Mouse (Mus musculus) urinary bladder, postnatal 0 days (tissue): ENCODE measurements around the gene Gm16451. TPM values are rescaled to one million over a fixed set of nuclear protein-coding genes. Genes with fewer than 3 reads are reported as not detected.

Experiments
- polyA plus RNA-seq: library from polyadenylated mRNA; unstranded; fragments of >200 nt; fragmentation: Nextera tagmentation; extraction: Ambion mirVana; gene quantifications from 2 replicates; pipeline ENCODE4 v1.2.1, GENCODE M21; 2015

The Gm16451 gene
- not detected in 2 replicates for polyA plus RNA-seq

GRCm38 (mm10) chr7:22118145-22118544, at the start of gene Gm16451:
Gene Gm16451, minus strand, starts transcription at chr7:22118245.

GRCm38 (mm10) chr7:22163935-22164334, 45.9 kb upstream of the Gm16451 start, which contains the start of gene Vmn1r142:
Gene Vmn1r142, minus strand, starts transcription at chr7:22164035.

GRCm38 (mm10) chr7:22134641-22135040, 16.6 kb upstream of the Gm16451 start, which contains the start of gene Gm10666:
Gene Gm10666, minus strand, starts transcription at chr7:22134741.

GRCm38 (mm10) chr7:22068757-22069156, 49.3 kb downstream of the Gm16451 start, which contains the start of gene Vmn1r139:
Gene Vmn1r139, plus strand, starts transcription at chr7:22069057.

Other genes with a start within 250 kb of the Gm16451 start
- gene Gm5891, start 197.0 kb downstream of the Gm16451 start, polyA plus RNA-seq = not detected in 2 replicates
- gene Vmn1r137, start 123.7 kb downstream of the Gm16451 start, polyA plus RNA-seq = not detected in 2 replicates
- not detected in 2 replicates for gene Vmn1r138, start 89.3 kb downstream of the Gm16451 start, polyA plus RNA-seq
- gene Gm6176, start 61.9 kb downstream of the Gm16451 start, polyA plus RNA-seq = not detected in 2 replicates
- not detected in 2 replicates for gene Vmn1r139, start 49.2 kb downstream of the Gm16451 start, polyA plus RNA-seq
- not detected in 2 replicates for gene Gm10666, start 16.5 kb upstream of the Gm16451 start, polyA plus RNA-seq
- gene Vmn1r142, start 45.8 kb upstream of the Gm16451 start, polyA plus RNA-seq = not detected in 2 replicates
- gene Vmn1r143, start 71.1 kb upstream of the Gm16451 start, polyA plus RNA-seq = not detected in 2 replicates
- not detected in 2 replicates for gene Gm8653, start 83.0 kb upstream of the Gm16451 start, polyA plus RNA-seq
- gene Gm8453, start 111.2 kb upstream of the Gm16451 start, polyA plus RNA-seq = not detected in 2 replicates
- not detected in 2 replicates for gene Gm4187, start 211.5 kb upstream of the Gm16451 start, polyA plus RNA-seq